ENCODE assay signal across 10 mouse cellular contexts in the genomic region with DNA sequence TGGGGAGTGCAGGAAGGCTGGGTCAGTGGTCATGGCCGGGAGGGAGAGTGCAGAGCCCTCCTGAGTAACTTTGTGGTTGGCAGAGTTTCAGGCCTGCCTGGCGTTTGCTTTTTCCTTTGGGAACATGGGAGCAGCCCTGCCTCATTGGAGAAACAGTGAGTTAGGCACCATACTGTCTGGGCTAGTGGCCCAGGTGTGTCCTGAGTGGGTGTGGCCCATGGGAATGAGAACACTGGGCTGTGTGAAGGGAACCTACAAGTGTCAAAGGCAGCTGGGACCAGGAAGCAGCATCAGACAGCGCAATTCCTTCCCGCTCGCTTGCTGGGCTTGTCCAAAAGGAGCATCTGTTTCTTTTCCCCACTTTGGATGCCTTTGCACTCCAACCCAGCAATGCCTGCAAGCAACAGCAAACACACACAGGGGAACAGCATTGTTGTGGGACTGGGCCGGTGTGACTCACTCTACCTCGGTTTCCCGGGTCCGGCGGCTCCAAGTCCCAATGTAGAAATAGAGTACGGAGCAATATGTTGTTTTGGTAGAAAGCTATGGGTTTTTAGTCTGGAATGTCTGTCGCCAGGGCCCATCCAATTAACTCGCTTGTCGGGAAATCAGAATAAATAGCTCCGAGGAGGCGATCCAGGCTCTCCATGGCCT. TPM values are rescaled to one million over a fixed set of nuclear protein-coding genes. Genes with fewer than 3 reads are reported as not detected.
DNase-seq lines count a peak whose midpoint lies in the region; ATAC-seq lines count a peak whose summit lies in the region.
"Had no signal": no experiment of that assay in that cellular context is flagged by ENCODE, and none has a peak within 500 bp of the region (broad histone marks: within the 10 kb centered on the region; RNA-seq: fewer than 3 reads in every experiment).

No protein-coding gene starts in this region.

- H3K9ac ChIP-seq in forebrain, embryonic 13.5 days = no peak overlapping the region
- H3K9ac ChIP-seq in hindbrain, embryonic 14.5 days = no peak overlapping the region
- no peak overlapping the region for H3K9ac ChIP-seq in stomach, embryonic 15.5 days
- H3K9ac ChIP-seq: heart, embryonic 13.5 days had no signal

- peak; percentile 42 to 60 for DNase-seq in layer of hippocampus, adult 8-10 months (ENCODE audit: low spot score in 2 of 2)
- no peak for DNase-seq in layer of hippocampus, adult 9-10 months (ENCODE audit: low spot score)
- no peak for DNase-seq in hindbrain, embryonic 14.5 days (ENCODE audit: low spot score)
- DNase-seq in testis, postnatal 10 days (ENCODE audit: low spot score) = no peak
- DNase-seq in cerebellum, adult 18-20 months = no peak
- no peak for DNase-seq in thymus, adult 18-20 months

- ATAC-seq in forebrain, embryonic 13.5 days = no peak
- ATAC-seq in hindbrain, embryonic 14.5 days (ENCODE audit: low FRiP score) = no peak
- no peak for ATAC-seq in stomach, embryonic 15.5 days (ENCODE audit: insufficient read depth, low FRiP score, low read depth)

- H3K9me3 ChIP-seq in forebrain, embryonic 13.5 days (replicated peaks) = no peaks in the 10 kb centered on the region
- no peaks in the 10 kb centered on the region for H3K9me3 ChIP-seq in hindbrain, embryonic 14.5 days (ENCODE audit: control insufficient read depth, low read length)
- no peaks in the 10 kb centered on the region for H3K9me3 ChIP-seq in stomach, embryonic 15.5 days
- H3K9me3 ChIP-seq: heart, embryonic 13.5 days had no signal

- no peaks in the 10 kb centered on the region for H3K27me3 ChIP-seq in forebrain, embryonic 13.5 days
- H3K27me3 ChIP-seq in hindbrain, embryonic 14.5 days (ENCODE audit: control insufficient read depth, insufficient read depth, low read length) = no peaks in the 10 kb centered on the region
- H3K27me3 ChIP-seq in stomach, embryonic 15.5 days (replicated peaks) = no peaks in the 10 kb centered on the region
- H3K27me3 ChIP-seq: heart, embryonic 13.5 days had no signal

- H3K4me2 ChIP-seq in forebrain, embryonic 13.5 days = no peak overlapping the region
- no peak overlapping the region for H3K4me2 ChIP-seq in hindbrain, embryonic 14.5 days (replicated peaks)
- no peak overlapping the region for H3K4me2 ChIP-seq in stomach, embryonic 15.5 days
- H3K4me2 ChIP-seq: heart, embryonic 13.5 days had no signal

- peak overlapping the region; percentile 86 for H3K27ac ChIP-seq in forebrain, embryonic 13.5 days
- peak overlapping the region; percentile 67 for H3K27ac ChIP-seq in hindbrain, embryonic 14.5 days
- 0 out of 2 replicates have a peak overlapping the region, but pooled peaks have one; percentile 6 for H3K27ac ChIP-seq in stomach, embryonic 15.5 days
- H3K27ac ChIP-seq: heart, embryonic 13.5 days had no signal

- no peak overlapping the region for H3K4me3 ChIP-seq in forebrain, embryonic 13.5 days
- no peak overlapping the region for H3K4me3 ChIP-seq in hindbrain, embryonic 14.5 days (replicated peaks; ENCODE audit: low read length)
- H3K4me3 ChIP-seq in stomach, embryonic 15.5 days (replicated peaks) = no peak overlapping the region
- H3K4me3 ChIP-seq: heart, embryonic 13.5 days had no signal

- H3K36me3 ChIP-seq in forebrain, embryonic 13.5 days (ENCODE audit: poor library complexity, severe bottlenecking) = no peaks in the 10 kb centered on the region
- no peaks in the 10 kb centered on the region for H3K36me3 ChIP-seq in hindbrain, embryonic 14.5 days (replicated peaks; ENCODE audit: control insufficient read depth, insufficient read depth)
- no peaks in the 10 kb centered on the region for H3K36me3 ChIP-seq in stomach, embryonic 15.5 days
- H3K36me3 ChIP-seq: heart, embryonic 13.5 days had no signal

- WGBS in forebrain, embryonic 13.5 days = 73% methylated on average over 16 of the region's 16 CpGs
- 72% methylated on average over 16 of the region's 16 CpGs for WGBS in hindbrain, embryonic 14.5 days
- 74% methylated on average over 16 of the region's 16 CpGs for WGBS in stomach, embryonic 15.5 days

- peaks cover 56% of the 10 kb centered on the region for H3K4me1 ChIP-seq in forebrain, embryonic 13.5 days
- peaks cover 37% of the 10 kb centered on the region for H3K4me1 ChIP-seq in hindbrain, embryonic 14.5 days (replicated peaks; ENCODE audit: control insufficient read depth, insufficient read depth, low read length)
- H3K4me1 ChIP-seq in stomach, embryonic 15.5 days = peaks cover 27% of the 10 kb centered on the region

RNA-seq across cellular contexts. Expression of a gene that starts 32.3 kb away (rescaled TPM):
- 1 to 10 TPM; 3.5 to 4.1 (median 3.7) TPM for total RNA-seq in layer of hippocampus, adult 8-10 months (2022)
- 1.1 and 1.2 TPM in 2 replicates for polyA plus RNA-seq in forebrain, embryonic 13.5 days (2015; fragmentation: Nextera tagmentation; extraction: Ambion mirVana)
- polyA plus RNA-seq in hindbrain, embryonic 14.5 days (2014; fragmentation: Nextera tagmentation; extraction: Ambion mirVana) = 2.5 and 4.0 TPM in 2 replicates
- 2.8 TPM in 2 replicates for polyA plus RNA-seq in stomach, embryonic 15.5 days (2015; fragmentation: Nextera tagmentation; extraction: Ambion mirVana)
- total RNA-seq: ES-E14 had no signal

Comparison
In these comparisons a context has a peak if more than half of its experiments do, and no peak if none do; other contexts are left out.
1. DNase-seq: peak in layer of hippocampus, adult 8-10 months (2 of 2); none in layer of hippocampus, adult 9-10 months (single experiment), hindbrain, embryonic 14.5 days (single experiment), testis, postnatal 10 days (single experiment), cerebellum, adult 18-20 months (0 of 2) and thymus, adult 18-20 months (0 of 2).
2. H3K27ac ChIP-seq: peak in every context shown above with its lines; median percentile 86 in forebrain, embryonic 13.5 days; 67 in hindbrain, embryonic 14.5 days; 6 in stomach, embryonic 15.5 days.